Mouse (Mus musculus): ENCODE results near the gene Gm8267. TPM values are rescaled to one million over a fixed set of nuclear protein-coding genes. Genes with fewer than 3 reads are reported as not detected.
"Not testable (repeated sequence)": the region's sequence is repeated elsewhere in the genome, so short reads cannot be mapped to it uniquely, and the experiment has no call there.

Gm8267 gene
- polyA plus RNA-seq (2014; fragmentation: Nextera tagmentation; extraction: Ambion mirVana) = not detected in 2 replicates

DNA sequence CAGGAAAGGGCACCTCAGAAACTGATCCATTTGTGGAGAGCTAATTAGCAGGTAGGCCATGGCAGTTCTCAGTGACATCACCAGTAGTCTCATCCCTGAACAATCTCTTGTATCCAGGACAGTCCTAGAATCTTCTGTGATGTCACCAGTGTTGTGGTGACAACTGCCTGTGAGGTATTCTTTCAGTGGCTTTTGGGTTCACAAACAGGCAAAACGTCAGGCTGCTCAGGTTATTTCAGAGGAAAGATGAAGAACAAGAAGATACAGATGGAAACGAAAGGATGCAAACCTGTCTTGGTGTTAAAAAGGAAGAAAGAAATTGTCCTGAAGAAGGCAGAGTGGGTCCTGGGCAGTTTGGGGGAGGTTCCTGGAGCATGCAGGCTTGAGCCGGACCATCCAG is at the start of gene Gm8267:
TSS of gene Gm8267 (minus strand) at position 101 of the 400 bp plus-strand sequence.
- no peak within 1 kb of the TSS for H3K9ac ChIP-seq (ENCODE audit: low read depth, low read length)
- no peak for ATAC-seq (replicated peaks; ENCODE audit: insufficient number of reproducible peaks, low FRiP score, low TSS enrichment)
- H3K4me3 ChIP-seq (ENCODE audit: low read depth, low read length) = no peak within 1 kb of the TSS
- no peak within 1 kb of the TSS for H3K4me2 ChIP-seq
- no peak within 1 kb of the TSS for H3K27ac ChIP-seq (ENCODE audit: low read depth, low read length)
- no peaks in the 10 kb centered on the region for H3K27me3 ChIP-seq (ENCODE audit: control insufficient read depth, insufficient read depth, low read length)
- no peaks in the 10 kb centered on the region for H3K36me3 ChIP-seq (ENCODE audit: control insufficient read depth, insufficient read depth, low read length)
- no peaks in the 10 kb centered on the region for H3K4me1 ChIP-seq (ENCODE audit: control insufficient read depth, insufficient read depth, low read length)
- H3K9me3 ChIP-seq (replicated peaks; ENCODE audit: control insufficient read depth, low read length) = no peaks in the 10 kb centered on the region
- WGBS (ENCODE audit: insufficient replicate concordance) = 71% methylated on average over 3 of the region's 3 CpGs

DNA sequence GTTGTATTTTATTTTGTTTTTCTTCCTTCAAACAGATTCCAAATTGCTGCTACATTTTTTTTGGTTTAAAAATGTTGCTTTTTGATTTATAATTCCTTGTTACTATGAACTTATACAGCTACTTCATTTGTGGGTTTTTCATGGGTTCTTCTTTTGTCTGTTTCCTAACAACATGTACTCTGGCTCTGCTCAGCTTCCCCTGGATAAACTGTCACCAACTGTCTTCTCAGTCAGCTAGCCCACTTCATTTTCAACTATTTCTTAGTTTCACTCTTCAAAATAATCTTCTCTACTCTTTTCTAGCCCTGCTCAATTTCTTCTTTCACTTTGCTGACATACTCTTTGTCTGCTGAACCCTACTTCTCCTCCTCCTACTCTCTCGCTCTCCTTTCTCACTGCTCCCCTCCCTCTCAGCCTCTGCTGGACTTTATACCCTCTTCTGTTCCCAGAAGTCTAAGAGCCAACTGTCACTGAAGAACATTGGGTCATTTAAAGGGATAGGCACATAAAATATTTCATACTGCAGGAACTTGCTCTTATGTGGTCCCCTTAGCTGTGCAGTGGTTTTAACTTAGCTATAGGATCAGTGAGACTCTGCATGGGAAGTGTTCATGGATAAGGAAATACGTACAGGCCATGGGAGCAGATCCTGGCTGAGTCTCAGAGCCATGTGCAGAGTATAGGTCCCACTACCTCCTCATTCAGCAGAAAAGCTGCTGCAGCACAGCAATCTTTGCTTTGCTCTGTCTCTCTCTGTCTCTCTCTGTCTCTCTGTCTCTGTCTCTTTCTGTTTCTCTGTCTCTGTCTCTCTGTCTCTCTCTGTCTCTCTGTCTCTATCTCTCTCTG is 39.6 kb upstream of the Gm8267 start:
- not testable (repeated sequence) for H3K4me1 ChIP-seq (ENCODE audit: control insufficient read depth, insufficient read depth, low read length); H3K27ac ChIP-seq (ENCODE audit: low read depth, low read length); H3K9ac ChIP-seq (ENCODE audit: low read depth, low read length); H3K27me3 ChIP-seq (ENCODE audit: control insufficient read depth, insufficient read depth, low read length); H3K9me3 ChIP-seq (replicated peaks; ENCODE audit: control insufficient read depth, low read length); H3K36me3 ChIP-seq (ENCODE audit: control insufficient read depth, insufficient read depth, low read length); H3K4me2 ChIP-seq; ATAC-seq (replicated peaks; ENCODE audit: insufficient number of reproducible peaks, low FRiP score, low TSS enrichment); H3K4me3 ChIP-seq (ENCODE audit: low read depth, low read length)
- WGBS (ENCODE audit: insufficient replicate concordance) = 66% methylated on average over 2 of the region's 2 CpGs

DNA sequence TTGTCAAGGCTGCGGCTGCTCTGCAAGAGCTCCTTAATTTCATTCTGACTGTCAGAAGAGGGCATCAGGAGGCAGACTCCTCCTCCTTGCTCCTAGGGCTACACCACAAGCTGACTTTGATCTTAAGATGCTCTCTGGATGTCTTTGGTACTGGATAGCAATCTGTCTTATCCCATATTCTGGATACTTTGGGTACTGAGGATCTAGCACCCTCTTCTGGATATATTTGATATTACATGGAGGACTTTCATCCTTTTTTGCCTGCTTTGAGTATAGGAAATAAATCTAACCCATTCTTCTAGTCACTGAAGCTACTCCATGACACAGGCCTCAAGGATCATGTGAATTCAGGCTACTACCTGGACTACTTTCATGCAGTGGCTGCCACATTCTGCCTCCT is 7.4 kb downstream of the Gm8267 start:
- not testable (repeated sequence) for ATAC-seq (replicated peaks; ENCODE audit: insufficient number of reproducible peaks, low FRiP score, low TSS enrichment)
- WGBS (ENCODE audit: insufficient replicate concordance) = 27% methylated on average over 1 of the region's 1 CpGs

DNA sequence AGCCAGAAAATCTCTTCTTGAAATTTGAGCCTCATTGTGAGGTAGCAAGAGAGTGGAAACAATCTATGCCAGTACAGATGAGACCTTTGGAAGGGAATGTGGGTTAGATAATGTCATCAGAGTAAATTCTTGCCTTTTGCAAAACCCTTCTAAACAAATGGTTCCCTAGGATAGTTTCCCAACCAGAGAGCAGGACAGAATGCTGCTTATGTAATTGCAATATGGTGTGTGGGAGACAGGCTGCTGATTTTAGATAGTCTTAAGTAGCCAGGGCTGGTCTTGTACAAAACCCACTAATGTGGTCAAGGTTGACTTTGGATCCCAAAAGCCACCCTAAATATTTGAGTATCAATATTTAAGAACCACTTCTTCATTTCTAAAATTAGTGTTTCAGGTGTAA is 19.4 kb downstream of the Gm8267 start:
- H3K9me3 ChIP-seq (replicated peaks; ENCODE audit: control insufficient read depth, low read length); ATAC-seq (replicated peaks; ENCODE audit: insufficient number of reproducible peaks, low FRiP score, low TSS enrichment); H3K4me3 ChIP-seq (ENCODE audit: low read depth, low read length); H3K36me3 ChIP-seq (ENCODE audit: control insufficient read depth, insufficient read depth, low read length); H3K9ac ChIP-seq (ENCODE audit: low read depth, low read length); H3K27me3 ChIP-seq (ENCODE audit: control insufficient read depth, insufficient read depth, low read length); H3K27ac ChIP-seq (ENCODE audit: low read depth, low read length); H3K4me2 ChIP-seq; H3K4me1 ChIP-seq (ENCODE audit: control insufficient read depth, insufficient read depth, low read length): not testable (repeated sequence)

More for the DNA sequence above, 7.4 kb downstream of the Gm8267 start:
- H3K27ac ChIP-seq (ENCODE audit: low read depth, low read length); H3K27me3 ChIP-seq (ENCODE audit: control insufficient read depth, insufficient read depth, low read length); H3K4me3 ChIP-seq (ENCODE audit: low read depth, low read length); H3K4me2 ChIP-seq; H3K9me3 ChIP-seq (replicated peaks; ENCODE audit: control insufficient read depth, low read length); H3K9ac ChIP-seq (ENCODE audit: low read depth, low read length); H3K4me1 ChIP-seq (ENCODE audit: control insufficient read depth, insufficient read depth, low read length); H3K36me3 ChIP-seq (ENCODE audit: control insufficient read depth, insufficient read depth, low read length): not testable (repeated sequence)

DNA sequence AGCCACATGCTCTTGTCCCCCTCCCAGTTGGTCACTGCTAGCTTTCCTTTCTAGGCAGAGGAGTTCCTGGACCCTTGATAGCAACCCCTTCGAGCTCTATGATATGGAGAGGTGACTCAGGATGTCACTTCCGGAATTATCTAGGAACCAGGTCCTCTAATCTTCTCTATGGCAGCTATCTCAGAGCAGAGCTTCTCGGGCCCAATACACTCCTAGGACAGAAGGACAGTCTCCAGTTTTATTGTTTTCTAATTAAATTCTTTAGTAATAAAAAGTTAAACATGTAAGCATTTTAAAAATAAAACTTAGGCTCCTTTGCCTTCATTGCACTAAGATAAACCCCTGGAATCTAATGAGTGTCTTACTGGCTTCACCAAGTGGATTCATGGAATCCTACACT is 43.8 kb downstream of the Gm8267 start, which contains the start of gene Gm8257:
TSS of gene Gm8257 (minus strand) at position 101 of the 400 bp plus-strand sequence.
- WGBS (ENCODE audit: insufficient replicate concordance) = 58% methylated on average over 3 of the region's 3 CpGs
- H3K36me3 ChIP-seq (ENCODE audit: control insufficient read depth, insufficient read depth, low read length); H3K4me1 ChIP-seq (ENCODE audit: control insufficient read depth, insufficient read depth, low read length); H3K27me3 ChIP-seq (ENCODE audit: control insufficient read depth, insufficient read depth, low read length); H3K4me3 ChIP-seq (ENCODE audit: low read depth, low read length); H3K4me2 ChIP-seq; H3K27ac ChIP-seq (ENCODE audit: low read depth, low read length); ATAC-seq (replicated peaks; ENCODE audit: insufficient number of reproducible peaks, low FRiP score, low TSS enrichment); H3K9ac ChIP-seq (ENCODE audit: low read depth, low read length); H3K9me3 ChIP-seq (replicated peaks; ENCODE audit: control insufficient read depth, low read length): not testable (repeated sequence)

Other genes starting within 250 kb of the Gm8267 start
- gene Gm17093, start 232.1 kb downstream of the Gm8267 start, polyA plus RNA-seq (2014; fragmentation: Nextera tagmentation; extraction: Ambion mirVana) = not detected in 2 replicates
- not detected in 2 replicates for gene Gm8247, start 167.2 kb downstream of the Gm8267 start, polyA plus RNA-seq (2014; fragmentation: Nextera tagmentation; extraction: Ambion mirVana)
- not detected in 2 replicates for gene Gm5624, start 122.4 kb downstream of the Gm8267 start, polyA plus RNA-seq (2014; fragmentation: Nextera tagmentation; extraction: Ambion mirVana)
- not detected in 2 replicates for gene Gm8257, start 43.9 kb downstream of the Gm8267 start, polyA plus RNA-seq (2014; fragmentation: Nextera tagmentation; extraction: Ambion mirVana)
- not detected in 2 replicates for gene Ptgdr, start 109.0 kb upstream of the Gm8267 start, polyA plus RNA-seq (2014; fragmentation: Nextera tagmentation; extraction: Ambion mirVana)
- gene Ptger2, start 237.9 kb upstream of the Gm8267 start, polyA plus RNA-seq (2014; fragmentation: Nextera tagmentation; extraction: Ambion mirVana) = not detected in 2 replicates